Mouse (Mus musculus) right cerebral cortex, adult 2 months (tissue): ENCODE measurements around the gene Pxdn.

Source experiments
- DNase-seq, 2 experiments: peaks; one replicate each; pipeline ENCODE4 v3.0.0; 2021 to 2022; ENCODE audit warnings: low spot score in 2 of 2

Pxdn gene

GRCm38 (mm10) chr12:30023491-30023890, 86.1 kb downstream of the Pxdn start:
- no peak for DNase-seq

- DNase-seq, result no peak
Observed at GRCm38 (mm10) chr12:30024264-30024825, 86.9 kb downstream of the Pxdn start.

GRCm38 (mm10) chr12:30027721-30028340, 90.4 kb downstream of the Pxdn start:
- no peak for DNase-seq

DNA sequence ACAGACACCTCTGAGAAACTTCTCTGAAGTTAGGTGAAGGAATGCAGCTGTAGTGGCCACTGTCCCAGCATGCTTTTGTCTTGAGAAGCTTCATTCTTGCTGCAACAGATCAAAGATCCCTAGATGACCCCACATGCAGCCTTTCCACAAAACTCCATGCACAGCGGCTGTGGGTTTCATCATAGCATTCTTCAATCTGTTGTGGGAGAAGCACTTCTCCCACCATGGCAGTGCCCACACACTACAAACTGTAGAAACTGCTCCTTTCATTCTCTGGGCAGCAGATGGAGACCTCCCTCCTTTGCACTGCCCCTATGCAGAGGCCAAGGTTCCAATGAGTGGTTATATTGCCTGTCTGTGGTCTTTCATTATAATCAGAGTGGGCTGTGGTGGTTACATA, 91.7 kb downstream of the Pxdn start:
- DNase-seq, result no peak

- no peak for DNase-seq
Observed at GRCm38 (mm10) chr12:30030571-30030970, 93.2 kb downstream of the Pxdn start.

GRCm38 (mm10) chr12:30034681-30035080, 97.3 kb downstream of the Pxdn start:
- DNase-seq, result no peak

GRCm38 (mm10) chr12:30035406-30035805, 98.0 kb downstream of the Pxdn start:
- no peak for DNase-seq

GRCm38 (mm10) chr12:30035841-30036568, 98.6 kb downstream of the Pxdn start:
- no peak for DNase-seq

- no peak for DNase-seq
Observed at GRCm38 (mm10) chr12:30036569-30037055, 99.2 kb downstream of the Pxdn start.

DNA sequence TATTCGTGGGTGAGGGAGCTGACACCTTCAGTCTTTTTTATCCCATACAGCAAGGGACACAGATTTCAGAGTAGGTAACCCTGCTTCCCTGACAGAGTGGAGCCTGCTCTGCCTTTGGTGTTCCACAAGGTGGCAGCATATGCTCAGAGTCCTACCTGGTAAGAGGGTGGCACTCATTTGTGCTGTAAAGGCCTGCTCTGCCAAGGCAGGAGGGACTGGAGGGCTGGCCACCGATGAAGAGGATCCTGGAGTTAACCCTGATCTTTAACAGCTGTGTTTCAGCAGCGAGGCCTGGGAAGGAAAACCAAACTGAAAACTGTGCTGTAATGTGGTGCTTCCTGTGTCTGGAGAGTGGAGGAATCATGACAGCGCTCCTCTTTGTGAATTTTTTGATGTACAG, 102.2 kb downstream of the Pxdn start:
- DNase-seq, result peak; percentile 48 to 67

DNA sequence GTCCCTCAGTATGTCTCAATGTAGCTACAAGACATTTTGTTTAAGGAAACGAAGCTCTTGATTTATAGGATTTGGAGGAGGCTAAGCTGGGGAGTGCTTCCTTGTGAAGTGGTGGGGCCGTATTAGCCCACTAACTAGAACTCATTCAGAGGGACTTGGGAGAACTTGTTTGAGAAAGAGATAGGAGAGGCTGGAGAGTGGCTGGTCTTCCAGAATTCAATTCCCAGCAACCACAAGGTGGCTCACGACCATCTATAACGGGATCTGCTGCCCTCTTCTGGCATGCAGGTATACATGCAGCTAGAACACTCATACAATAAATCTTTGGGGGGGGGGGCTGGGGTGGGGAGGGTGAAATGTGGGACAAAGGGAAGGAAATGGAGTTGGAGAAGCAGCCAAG, 102.7 kb downstream of the Pxdn start:
- DNase-seq, result peak; percentile 52 to 54

GRCm38 (mm10) chr12:30048848-30049247, 111.4 kb downstream of the Pxdn start:
- DNase-seq, result no peak

- DNase-seq, result peak in 1 of 2 experiments; percentile 19
Observed at GRCm38 (mm10) chr12:30049818-30050217, 112.4 kb downstream of the Pxdn start.

DNA sequence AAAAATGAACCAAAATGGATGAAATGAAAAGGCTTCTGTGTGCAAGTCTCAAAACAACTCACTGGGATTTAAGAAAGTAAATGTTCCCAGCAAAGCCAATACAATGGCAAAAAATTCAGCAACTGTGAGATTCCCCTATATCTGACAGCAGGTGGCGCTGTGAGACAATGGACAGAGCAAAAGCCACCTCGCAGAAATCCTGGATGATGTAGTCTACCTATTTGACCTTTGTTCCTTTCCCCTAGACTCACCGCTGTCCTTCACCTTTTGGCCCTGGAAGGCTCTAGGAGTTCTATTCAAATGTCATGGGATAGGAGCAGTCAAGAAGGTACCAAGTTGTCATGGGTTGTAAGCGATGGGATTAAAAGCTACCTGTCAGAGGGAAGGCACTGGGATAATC, 112.8 kb downstream of the Pxdn start:
- DNase-seq, result peak; percentile 73 to 76

- no peak for DNase-seq
Observed at GRCm38 (mm10) chr12:30054761-30055540, 117.5 kb downstream of the Pxdn start.

GRCm38 (mm10) chr12:30058044-30058443, 120.6 kb downstream of the Pxdn start:
- DNase-seq, result no peak

GRCm38 (mm10) chr12:30061503-30062117, 124.2 kb downstream of the Pxdn start:
- no peak for DNase-seq

GRCm38 (mm10) chr12:30062118-30062505, 124.7 kb downstream of the Pxdn start:
- no peak for DNase-seq
